Mouse (Mus musculus): ENCODE results near the gene Mcts2. TPM values are rescaled to one million over a fixed set of nuclear protein-coding genes. Genes with fewer than 3 reads are reported as not detected.
"Not testable (repeated sequence)": the region's sequence is repeated elsewhere in the genome, so short reads cannot be mapped to it uniquely, and the experiment has no call there.

Gene Mcts2
- total RNA-seq (2021) = 10 to 100 TPM; 11.1 to 12.8 TPM
- long read RNA-seq, experiment 1, partial matches to known transcripts = 0 of 4 reads
- long read RNA-seq, experiment 1, other reads (novel, unspliced or antisense) = 0 of 4 reads
- long read RNA-seq, experiment 2, partial matches to known transcripts = 0 of 4 reads
- long read RNA-seq, experiment 2, other reads (novel, unspliced or antisense) = 0 of 4 reads

DNA sequence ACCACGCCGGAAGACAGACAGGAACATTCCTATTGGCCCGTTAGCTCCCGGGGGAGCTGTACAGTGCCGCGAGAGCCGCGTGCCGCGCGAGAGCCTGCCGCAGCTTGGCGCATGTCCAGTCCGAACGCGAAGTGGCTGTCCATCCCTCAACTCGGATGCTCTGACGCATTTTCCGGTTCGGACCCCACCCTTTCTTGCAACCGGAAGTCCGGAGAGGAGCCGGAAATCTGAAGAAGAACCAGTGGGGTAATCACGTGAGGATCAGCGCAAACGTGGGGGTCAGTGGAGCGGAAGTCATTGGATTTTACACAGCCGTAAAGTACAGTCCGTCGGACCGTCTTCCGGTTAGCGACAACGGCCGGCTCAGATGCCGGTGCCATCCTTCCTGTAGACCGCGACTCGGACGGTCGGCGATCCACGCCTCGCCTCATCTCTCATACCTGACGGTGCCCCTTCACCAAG is at the start of gene Mcts2:
Mcts2 (plus strand) TSS at position 230 of the 462 bp plus-strand sequence.
- TF ChIP-seq CTCF (IDR thresholded peaks at IDR 0.05) = no peak
- DNase-seq = peak; percentile 96
- intact Hi-C loops (cut with DNase I) = no loop called here
- Histone ChIP-seq H3K27ac (peak within 1 kb of the TSS; percentile 83), H3K4me3 (peak within 1 kb of the TSS; percentile 68)

GRCm38 (mm10) chr2:152637381-152637780 is 49.5 kb upstream of the Mcts2 start:
- H3K4me3 ChIP-seq = no peak overlapping the region
- TF ChIP-seq CTCF (IDR thresholded peaks at IDR 0.05) = no peak
- intact Hi-C loops (cut with DNase I) = no loop called here
- no peak for DNase-seq
- peak overlapping the region; percentile 84 for H3K27ac ChIP-seq

GRCm38 (mm10) chr2:152638865-152639264 is 48.0 kb upstream of the Mcts2 start:
- no peak overlapping the region for H3K4me3 ChIP-seq
- no peak for TF ChIP-seq CTCF (IDR thresholded peaks at IDR 0.05)
- H3K27ac ChIP-seq = peak overlapping the region; percentile 84
- no peak for DNase-seq
- intact Hi-C loops (cut with DNase I) = no loop called here

GRCm38 (mm10) chr2:152639406-152640113 is 47.3 kb upstream of the Mcts2 start:
- H3K4me3 ChIP-seq = no peak overlapping the region
- H3K27ac ChIP-seq = peak overlapping the region; percentile 84
- no peak for TF ChIP-seq CTCF (IDR thresholded peaks at IDR 0.05)
- DNase-seq = peak; percentile 50
- intact Hi-C loops (cut with DNase I) = no loop called here

DNA sequence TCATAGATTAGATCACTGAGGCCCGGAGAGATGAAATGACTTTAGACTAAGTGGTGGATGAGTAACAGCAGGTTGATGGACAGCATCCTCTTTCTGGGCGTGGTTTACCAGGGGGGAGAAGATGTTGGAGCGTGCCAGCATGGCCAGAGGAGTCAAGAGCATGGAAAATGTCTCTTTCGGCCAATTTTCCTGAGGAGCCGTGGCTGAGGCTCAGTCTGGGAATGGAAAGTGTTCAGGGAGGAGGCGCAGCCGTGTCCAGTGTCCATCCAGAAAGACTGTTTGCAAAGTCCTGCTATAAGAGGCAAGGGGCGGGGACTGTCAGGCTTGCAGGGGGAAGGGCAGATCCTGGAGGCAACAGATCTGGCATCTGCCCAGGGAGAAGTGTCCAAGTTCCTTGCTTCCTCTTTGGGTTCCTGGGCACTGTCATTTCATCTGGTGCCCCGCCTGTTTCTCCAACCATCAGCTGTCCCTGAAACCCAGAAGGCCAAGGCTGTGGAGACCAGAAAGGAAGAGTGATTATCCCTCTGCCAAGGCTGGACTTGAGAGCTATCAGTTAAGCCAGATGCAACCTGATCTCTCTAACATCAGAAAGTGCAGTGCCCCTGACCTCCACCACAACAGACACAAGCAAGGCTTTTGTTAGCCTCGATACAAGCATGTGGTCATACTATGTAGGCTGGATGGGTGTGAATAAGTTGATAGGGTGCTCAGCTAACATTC is 33.8 kb upstream of the Mcts2 start:
- DNase-seq = peak; percentile 80
- peak overlapping the region; percentile 75 for H3K27ac ChIP-seq
- intact Hi-C loops (cut with DNase I) = no loop called here
- no peak for TF ChIP-seq CTCF (IDR thresholded peaks at IDR 0.05)
- peak overlapping the region; percentile 30 for H3K4me3 ChIP-seq

DNA sequence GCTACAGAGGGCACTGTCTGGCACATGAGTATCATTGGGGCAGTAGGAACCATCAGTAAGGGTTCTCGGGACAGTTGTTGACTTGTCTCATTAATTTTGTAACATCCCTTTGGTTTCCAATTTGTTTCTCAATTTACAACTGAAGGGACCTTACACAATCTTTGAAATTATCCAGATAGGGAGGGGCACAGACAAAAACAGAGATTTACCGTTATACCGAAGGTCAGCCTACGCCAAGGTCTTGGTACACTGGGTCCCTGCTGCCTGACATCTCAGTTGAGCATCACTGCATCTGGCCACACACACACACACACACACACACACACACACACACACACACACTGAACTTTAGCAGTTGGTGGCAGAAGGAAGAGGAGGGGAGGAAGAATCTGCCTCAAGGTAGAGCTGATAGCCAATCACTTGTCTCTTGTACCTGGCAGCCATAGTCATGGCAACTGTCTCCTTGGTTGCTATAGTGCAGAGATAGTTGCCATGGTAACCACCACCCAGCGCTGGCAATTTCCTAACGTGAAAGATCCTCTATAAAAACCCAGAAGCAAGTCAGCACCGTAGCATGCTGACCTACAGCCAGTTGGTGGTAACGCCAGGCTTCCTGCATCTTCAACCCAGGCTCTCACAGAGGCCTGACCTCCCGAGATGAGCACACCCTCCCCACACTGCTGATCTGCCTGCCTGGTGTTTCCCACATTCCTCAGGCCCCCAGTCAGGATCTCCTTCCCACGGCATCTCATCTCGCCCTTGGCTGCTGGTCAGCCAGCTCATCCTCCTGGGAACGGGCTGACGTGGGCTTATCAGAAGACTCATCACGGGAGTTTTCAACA is 32.7 kb upstream of the Mcts2 start:
- peak; percentile 63 for DNase-seq

GRCm38 (mm10) chr2:152657398-152657797 is 29.4 kb upstream of the Mcts2 start:
- H3K27ac ChIP-seq = no peak overlapping the region
- no peak overlapping the region for H3K4me3 ChIP-seq
- peak; percentile 54 for DNase-seq
- TF ChIP-seq CTCF (IDR thresholded peaks at IDR 0.05) = peak; percentile 71
- intact Hi-C loops (cut with DNase I) = loop anchor here (1.0 kb wide), 1 partner anchor 42 kb away; no protein-coding TSS in a partner anchor

More for the DNA sequence above, 32.7 kb upstream of the Mcts2 start:
- peak overlapping the region; percentile 75 for H3K27ac ChIP-seq
- intact Hi-C loops (cut with DNase I) = no loop called here
- no peak for TF ChIP-seq CTCF (IDR thresholded peaks at IDR 0.05)
- H3K4me3 ChIP-seq = no peak overlapping the region

GRCm38 (mm10) chr2:152661163-152661562 is 25.7 kb upstream of the Mcts2 start:
- H3K4me3 ChIP-seq = no peak overlapping the region
- H3K27ac ChIP-seq = no peak overlapping the region
- no peak for DNase-seq
- intact Hi-C loops (cut with DNase I) = no loop called here
- no peak for TF ChIP-seq CTCF (IDR thresholded peaks at IDR 0.05)

DNA sequence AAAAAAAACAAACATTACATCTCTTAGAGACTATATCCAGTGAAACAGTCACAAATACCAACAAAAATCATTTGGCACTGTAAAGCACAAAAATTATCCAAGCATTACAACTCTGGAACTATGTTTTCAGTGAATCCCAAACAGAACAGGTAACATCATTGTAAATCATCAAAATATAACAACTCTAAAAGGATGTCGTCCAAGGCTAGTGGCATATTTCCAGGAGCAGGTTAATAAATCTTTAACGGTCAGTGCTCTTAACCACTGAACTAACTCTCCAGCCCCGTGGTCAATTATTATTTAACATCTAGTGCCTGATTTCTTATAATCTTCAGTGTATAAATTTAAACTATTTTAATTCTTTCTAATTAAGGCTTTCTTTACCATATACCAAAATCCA is 20.6 kb upstream of the Mcts2 start:
- H3K27ac ChIP-seq; H3K4me3 ChIP-seq; intact Hi-C loops (cut with DNase I); DNase-seq: not testable (repeated sequence)

DNA sequence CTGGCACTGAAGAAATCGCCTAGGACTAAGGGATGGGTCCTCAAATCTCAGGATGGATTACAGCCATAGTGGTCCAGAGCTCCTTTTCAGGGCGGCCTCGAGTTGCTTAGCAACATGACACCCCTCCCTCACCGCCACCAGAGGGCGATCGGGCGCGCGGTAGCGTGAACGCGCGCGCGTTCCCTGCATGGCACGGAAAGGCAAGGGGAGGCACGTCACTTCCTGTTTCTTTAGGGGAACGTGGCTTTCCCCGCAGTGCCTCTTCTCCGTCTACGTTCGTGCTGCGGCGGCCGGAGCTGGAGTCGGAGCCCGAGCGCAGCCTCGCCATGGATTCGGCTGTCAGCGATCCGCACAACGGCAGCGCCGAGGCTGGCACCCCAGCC is 17.6 kb upstream of the Mcts2 start, which contains the start of gene H13:
H13 (plus strand) TSS at position 206 of the 383 bp plus-strand sequence.
- Histone ChIP-seq H3K27ac (peak within 1 kb of the TSS; percentile 97), H3K4me3 (peak within 1 kb of the TSS; percentile 99)
- peak; percentile 100 for TF ChIP-seq CTCF (IDR thresholded peaks at IDR 0.05)
- intact Hi-C loops (cut with DNase I) = no loop called here
- DNase-seq = peak; percentile 94

DNA sequence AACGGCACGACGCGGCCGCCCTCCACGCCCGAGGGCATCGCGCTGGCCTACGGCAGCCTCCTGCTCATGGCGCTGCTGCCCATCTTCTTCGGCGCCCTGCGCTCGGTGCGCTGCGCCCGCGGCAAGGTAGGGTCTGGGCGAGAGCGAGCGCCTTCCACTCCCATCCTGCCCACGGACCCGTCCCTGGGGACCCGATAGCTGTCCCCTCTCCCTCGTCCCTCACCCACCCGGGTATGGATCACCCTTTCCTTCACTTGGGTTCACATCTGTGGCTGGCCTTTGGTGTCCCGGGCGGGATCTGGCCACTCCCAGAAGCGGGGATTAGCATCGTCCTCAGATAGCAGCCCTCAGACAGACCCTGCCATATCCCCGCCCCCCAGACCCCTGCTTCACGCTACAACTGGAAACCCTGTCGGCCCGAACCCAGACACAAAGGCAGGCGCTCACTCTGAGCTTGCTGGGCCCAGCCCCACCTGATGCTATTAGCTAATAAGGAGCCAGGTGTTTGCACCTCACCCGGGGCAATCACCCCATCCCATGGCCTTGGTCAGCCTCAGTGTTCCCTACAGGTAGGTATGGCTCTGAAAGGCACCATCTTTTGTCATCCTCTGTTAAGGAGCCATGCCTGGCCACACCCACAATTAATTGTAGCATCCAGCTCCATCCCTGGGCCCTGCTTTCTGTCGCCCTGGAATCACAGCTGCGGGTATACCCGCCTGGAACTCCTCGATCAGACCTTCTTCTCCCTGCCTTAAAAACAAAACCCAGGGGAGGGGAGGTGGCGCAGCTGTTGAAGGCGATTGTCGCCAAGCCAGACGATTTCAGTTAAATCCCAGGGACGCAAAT is 17.0 kb upstream of the Mcts2 start:
- no peak for DNase-seq
- Histone ChIP-seq H3K4me3 (peak overlapping the region; percentile 99), H3K27ac (peak overlapping the region; percentile 97)
- intact Hi-C loops (cut with DNase I) = loop anchor here (10.0 kb wide), 1 partner anchor 345 kb away; the partner anchor contains the start of gene Pdrg1
- no peak for TF ChIP-seq CTCF (IDR thresholded peaks at IDR 0.05)
